Mouse (Mus musculus) heart, postnatal 14 days (tissue): ENCODE data around the gene Mecom. TPM values are rescaled to one million over a fixed set of nuclear protein-coding genes. Genes with fewer than 3 reads are reported as not detected.
A peak's percentile ranks its signal among the peaks of the same experiment; 100 is the strongest.

ENCODE experiments used
- DNase-seq, 2 experiments: peaks; one replicate each; pipeline ENCODE4 v3.0.0; 2021 to 2022
- intact Hi-C: fragments of 180-260 bp; cut with DNase I; formaldehyde crosslinking; loops from one replicate; pipeline ENCODE4 v1.15.1; 2025
- total RNA-seq, 2 experiments: library from RNA; stranded (reverse); gene quantifications; 2 replicates each; pipeline ENCODE4 v1.2.3; 2021

Gene Mecom
- total RNA-seq, 2 experiments from 2014 or later, result 21.8 to 28.1 TPM

DNA sequence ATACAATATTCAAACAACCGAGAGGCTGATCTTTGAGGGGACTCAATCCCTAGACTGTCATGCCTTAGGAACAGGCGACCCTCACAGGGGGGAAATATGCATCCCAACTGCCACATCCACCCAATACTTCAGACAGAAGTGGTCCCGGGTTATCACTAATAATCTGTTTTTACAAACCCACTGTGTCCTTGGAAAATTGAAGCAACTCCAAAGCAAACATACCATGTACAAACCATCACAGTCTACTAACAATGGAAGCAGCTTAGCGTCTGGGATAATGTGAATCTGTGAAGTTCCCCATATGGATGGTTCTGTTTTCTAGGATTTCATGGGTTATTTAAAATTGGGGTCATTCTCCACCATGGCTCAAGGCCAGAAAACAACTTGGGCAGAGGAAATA lies 155.1 kb downstream of the Mecom start:
- no peak for DNase-seq
- intact Hi-C loops, result no loop called here

DNA sequence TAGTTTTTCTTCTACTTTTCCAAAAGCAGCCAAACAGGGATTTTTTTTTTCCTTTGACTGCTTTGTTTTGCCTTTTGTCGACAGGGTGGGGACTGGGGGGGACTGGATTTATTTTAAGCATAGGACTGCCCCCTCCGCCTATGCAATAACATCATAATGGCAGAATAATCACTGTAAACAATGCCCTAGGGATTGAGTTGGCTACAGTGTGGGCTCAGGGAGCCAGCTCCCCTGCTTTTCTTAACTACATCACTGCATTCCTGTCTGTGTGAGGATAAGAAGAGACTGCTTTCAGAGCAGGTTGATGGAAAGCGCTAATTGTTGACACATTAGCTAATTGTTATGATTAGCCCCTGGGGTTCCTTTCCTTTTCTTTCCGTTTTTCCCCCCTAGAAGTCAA lies 155.6 kb downstream of the Mecom start:
- peak; percentile 19 to 36 for DNase-seq
- intact Hi-C loops, result no loop called here

DNA sequence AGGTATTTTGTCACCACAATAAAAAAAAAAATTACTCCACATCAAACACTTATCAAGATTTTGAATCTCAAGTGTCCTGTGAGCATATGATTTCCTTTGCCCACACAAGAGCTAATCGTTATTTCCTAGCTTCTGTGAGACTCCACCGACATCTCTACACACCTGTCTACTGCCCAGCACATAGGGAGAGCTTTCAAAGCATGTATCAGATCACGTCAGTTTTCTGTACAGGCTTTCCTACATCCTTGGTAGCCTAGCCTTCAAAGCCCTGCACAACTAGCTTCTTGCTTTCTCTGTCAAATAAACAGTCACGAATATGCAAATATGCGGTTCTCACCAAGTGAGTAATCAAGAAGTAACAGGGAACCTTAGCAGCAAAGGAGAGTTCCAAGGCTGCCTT lies 157.5 kb downstream of the Mecom start:
- intact Hi-C loops, result no loop called here
- DNase-seq, result no peak

DNA sequence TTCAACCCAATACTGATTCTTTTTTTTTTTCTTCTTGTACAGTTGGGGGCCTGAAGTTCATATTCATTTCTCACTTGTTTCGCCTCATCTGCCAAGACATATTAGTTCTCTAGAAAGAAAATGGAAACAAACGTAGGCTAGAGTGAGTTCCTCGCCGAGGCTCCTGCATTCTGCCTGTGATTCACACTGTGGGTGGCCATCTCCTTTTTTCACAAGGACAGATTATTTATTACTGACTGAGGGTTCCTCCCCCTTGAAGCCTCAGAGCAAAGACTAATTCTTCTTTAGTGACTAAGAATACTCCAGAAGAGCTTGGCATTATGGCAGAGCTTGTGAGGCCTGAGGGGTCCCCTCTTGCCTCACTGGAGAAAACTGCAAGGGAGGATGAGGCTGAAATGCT lies 167.5 kb downstream of the Mecom start:
- intact Hi-C loops, result no loop called here
- no peak for DNase-seq

DNA sequence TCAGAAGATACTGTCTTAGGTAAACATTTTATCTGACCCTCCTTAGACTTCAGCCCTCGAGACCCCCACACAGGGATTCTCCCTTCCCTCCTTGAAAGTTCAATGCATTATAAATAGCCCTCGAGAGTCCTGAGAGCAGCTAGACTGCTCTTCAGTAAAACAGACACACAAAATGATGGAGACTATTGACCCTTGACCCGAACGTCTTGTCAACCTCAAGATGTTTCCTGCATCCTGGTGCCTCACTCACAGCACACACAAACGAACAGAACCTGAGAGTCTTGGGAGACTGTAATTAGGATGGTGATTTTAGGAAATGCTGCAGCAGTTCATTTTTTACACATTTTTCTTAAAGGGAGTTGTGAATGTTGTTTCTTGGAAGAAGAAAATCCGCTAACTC lies 168.5 kb downstream of the Mecom start:
- intact Hi-C loops, result no loop called here
- no peak for DNase-seq

DNA sequence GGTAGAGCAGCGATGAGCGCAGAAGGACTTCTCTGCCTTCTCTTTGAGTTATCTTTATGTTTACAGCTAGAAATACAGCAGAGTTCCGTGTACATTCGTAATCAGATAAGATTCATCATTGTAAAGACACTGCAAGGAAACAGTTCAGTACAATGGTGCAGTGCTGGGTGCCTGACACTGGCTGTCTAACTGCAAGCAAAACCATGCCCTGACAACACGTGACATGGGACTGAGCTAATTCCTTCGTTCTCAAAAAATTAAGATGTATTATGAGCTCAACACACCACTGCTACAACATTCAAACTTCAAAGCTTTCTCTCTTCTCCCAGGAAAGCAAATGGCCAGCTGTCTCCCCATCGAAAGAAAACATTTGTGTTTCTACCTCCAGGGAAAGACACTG lies 176.3 kb downstream of the Mecom start:
- intact Hi-C loops, result no loop called here
- DNase-seq, result no peak

DNA sequence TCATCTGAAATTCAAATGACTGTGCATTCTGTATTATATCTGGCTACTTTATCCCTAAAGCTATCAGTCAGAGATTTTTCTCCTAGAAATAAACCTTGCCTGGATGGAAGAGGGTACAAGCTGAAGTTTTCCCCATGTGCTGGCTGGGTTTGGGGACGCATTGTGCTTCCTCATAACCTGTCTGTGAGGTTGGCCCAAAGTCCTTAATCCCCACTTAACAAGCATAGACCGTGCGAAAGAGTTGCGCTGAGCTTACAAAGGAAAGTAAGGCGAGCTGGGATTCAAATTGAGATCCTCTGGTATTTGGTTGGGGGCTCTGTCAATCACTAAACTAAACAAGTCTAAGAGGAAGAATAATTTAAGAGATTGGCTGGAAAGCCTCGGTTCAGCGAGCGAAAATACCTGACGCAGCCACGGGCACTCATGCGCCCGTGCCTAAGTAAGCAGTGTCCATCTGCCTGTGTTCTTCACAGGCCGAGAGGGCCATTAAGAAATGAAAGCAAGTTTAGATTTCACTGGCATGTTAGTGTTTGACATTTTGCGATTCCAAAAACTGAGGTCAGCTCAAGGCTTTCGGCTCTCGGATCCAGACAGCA lies 176.8 kb downstream of the Mecom start:
- intact Hi-C loops, result no loop called here
- DNase-seq, result no peak

DNA sequence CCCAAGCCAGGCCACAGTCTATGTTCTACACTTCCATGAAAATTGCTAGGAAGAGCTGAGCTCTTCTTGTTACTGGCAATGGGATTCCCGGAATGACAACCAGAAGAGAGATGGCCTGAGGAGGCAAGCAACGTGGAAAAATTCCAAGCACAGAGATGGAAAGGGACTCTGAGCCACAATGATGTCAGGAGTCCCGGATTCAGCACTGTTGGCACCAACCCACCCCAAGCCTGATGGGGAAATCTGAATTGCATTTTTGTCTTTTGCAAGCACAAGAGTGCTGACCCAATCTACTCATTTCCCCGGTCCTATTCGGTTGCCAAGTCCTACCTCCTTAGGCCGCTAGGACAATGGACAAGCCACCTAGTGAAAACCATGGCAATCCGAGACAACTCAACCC lies 181.2 kb downstream of the Mecom start:
- intact Hi-C loops, result loop anchor here (10.0 kb wide), 1 partner anchor 352 kb away; no protein-coding TSS in a partner anchor
- DNase-seq, result peak; percentile 18 to 20

DNA sequence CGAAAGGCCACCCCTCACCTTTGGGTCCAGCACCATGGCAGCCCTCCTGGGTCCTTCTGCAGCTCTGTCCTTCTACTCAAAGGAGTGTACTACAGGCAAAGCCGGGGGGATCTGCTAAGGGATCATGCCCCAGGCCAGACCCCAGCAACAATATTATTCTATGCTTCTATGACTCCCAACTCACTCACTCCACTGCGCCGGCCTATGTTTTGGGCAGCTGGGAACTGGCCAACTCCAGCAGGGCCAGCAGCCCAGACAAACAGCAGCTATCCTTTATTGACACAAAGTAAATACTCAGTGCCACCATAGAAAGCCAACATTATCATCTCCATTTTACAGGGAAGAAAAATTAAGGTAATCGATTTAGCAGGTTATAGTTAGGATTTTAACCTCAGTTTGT lies 186.6 kb downstream of the Mecom start:
- no peak for DNase-seq
- intact Hi-C loops, result loop anchor here (5.0 to 10.0 kb wide), 2 partner anchors 151 to 346 kb away; no protein-coding TSS in a partner anchor

DNA sequence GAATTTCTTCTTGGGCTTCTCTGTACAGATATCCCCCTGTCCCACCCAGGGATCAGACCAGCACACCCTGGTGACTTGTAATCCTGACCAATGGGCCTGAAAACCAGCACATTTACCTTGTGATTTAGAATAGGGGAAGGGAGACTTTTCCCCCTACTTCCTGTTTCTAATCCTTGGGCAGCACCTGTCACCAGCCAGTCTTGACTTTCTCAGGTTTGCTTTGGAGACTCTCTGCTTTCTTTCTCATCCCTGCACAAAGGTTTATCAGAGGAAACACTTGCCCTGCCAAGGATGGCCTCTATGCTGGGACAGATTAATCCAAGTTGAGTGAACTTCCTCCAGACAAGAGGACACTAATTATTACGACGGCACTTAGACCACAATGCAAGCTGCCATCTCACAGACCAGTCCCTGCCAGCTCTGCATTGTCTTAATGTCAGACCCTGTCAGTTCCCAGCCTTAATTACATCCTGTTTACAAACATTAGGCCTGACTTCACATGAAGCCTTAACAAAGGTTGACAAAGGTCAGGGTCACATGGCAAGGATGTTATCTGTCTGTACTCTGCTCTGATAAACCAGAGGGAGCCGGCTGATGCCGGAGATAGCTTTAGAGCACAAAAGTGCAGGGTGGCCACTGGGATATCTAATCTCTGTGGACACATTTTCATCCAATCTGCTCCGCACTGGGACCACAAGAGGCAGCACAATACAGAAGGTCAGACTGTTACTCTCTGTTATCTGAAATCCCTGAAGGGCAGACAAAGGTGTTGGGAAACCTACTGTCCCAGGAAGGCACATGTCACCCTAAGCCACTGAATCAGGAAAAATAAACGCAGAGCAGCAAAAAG lies 193.7 kb downstream of the Mecom start:
- intact Hi-C loops, result no loop called here
- DNase-seq, result no peak

DNA sequence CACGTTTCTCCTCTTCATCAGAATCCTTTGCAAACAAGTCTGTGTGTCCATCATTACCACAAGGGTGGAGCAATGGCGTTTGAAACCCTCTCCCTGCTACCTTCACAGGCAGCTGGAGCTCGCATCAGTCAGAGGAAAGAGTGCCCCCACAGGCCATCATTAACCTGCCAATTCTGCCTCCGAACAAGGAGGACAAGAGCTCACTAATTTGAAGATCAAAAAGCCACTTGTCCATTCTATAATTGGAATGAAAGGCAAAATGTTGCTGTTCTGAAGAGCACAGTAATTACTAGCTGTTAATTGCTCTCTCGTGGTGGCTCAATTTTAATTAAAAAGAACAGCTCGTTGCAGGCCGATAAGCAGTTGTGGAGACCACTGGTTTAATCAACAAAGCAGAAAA lies 198.5 kb downstream of the Mecom start:
- intact Hi-C loops, result no loop called here
- DNase-seq, result no peak

DNA sequence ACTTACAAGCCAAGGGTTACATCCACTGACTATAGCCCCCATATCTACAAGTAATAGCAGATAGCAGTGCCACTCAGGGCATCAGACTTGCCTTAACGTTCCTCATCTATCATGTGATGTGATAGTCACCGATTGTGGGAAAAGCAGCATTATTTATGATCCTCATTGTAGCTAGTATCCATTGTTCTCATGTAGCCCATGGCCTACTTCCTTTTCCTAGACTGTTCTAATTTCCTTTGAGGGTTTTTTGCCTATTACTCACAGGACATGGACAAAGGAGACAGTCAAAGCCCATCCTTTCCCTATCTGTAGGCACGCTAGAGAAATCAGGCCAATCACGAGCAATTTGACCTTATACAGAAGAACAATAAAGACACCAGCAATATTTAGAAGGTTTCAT lies 203.7 kb downstream of the Mecom start:
- DNase-seq, result no peak
- intact Hi-C loops, result no loop called here

DNA sequence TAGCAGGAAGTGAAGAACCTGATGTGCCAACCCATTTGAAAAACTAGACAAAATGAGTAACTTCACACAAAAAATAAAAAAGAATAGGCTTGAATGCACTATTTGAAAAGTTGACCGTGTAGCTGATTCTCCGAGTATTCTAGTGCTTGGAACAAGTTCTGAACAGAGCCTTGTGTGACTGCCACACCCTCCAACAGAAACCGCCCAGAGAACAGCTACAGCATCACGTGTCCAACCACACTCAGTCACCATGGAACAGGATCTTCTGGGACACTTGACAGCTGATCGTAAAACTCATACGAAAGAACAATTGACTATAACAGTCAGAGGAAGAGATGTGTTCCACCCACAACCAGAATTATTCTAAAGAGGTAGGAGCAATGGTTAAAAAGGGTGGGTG lies 215.5 kb downstream of the Mecom start:
- no peak for DNase-seq
- intact Hi-C loops, result no loop called here

DNA sequence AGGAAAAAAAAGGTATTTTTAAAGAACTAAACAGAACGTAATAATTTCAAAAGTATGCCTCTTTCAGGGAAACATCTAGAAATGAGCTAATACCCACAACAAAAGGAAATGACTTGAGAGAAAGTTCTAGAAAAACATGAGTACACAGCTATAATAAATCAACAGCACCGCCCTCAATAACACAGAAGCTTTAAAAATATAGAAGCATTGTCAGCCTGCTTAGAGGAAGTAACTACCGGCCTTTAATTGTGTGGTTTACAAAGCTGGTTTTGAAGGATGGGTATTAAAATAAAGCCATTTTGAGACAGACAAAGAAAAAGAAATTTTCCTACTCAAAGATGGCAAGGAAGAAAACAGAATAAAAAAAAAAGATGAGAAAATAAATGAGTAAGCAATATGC lies 217.3 kb downstream of the Mecom start:
- DNase-seq, result no peak
- intact Hi-C loops, result no loop called here

DNA sequence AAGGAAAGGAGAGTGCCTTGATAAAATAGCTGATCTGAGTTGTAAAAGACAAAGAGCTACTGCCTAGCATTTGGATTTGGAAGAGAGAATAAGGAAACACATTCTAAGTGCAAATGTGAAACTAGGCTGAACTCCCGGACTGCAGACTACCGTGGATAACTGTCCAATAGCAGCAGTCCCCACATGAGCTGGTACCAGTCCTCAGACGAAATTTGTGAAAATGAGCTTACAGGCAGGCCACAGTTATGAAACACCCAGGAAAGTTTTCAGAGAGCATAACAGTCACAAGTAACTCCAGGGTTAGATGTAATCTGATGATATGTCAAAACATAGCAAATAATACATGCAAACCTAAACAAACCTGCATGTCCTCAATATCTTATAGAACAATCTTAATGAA lies 217.8 kb downstream of the Mecom start:
- intact Hi-C loops, result no loop called here

DNA sequence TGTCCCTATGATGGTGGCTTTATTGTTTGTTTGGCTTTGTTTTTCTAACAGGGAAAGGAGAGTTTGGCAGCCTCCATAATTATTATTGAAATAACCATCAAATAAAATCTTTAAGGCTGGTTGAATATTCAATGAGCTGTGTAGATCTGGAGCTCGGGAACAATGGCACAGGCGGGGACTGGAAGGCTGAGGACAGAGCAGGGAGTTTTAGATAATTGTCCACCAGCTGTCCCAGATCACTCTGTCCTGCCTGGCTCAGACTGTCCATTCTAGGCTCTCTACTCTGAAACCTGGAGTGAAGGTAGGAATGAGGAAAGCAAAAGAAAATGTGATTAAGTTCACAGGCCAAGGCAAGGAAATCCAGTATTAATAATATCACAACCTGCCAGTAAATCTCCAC lies 232.9 kb downstream of the Mecom start:
- intact Hi-C loops, result no loop called here
- no peak for DNase-seq

More for the DNA sequence above, 217.8 kb downstream of the Mecom start:
- no peak for DNase-seq

DNA sequence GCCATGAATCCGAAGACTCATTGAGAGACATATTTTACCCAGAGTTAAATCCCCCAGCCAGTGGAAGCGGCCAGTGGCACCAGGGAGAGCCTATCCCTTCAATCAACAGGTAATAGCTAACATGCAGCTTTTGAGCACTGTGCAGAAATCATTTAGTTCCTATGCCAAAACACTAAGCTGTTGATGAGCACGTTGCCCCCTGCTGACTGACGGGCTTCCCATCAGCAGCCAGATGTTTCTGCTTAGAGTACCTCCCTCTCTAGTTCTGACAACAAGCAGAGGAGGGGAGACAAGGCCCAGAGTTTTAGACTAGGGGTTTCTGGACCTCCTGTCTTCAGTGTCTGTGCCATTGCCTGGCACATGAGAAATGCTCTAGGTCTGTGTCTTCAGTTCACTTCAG lies 239.7 kb downstream of the Mecom start:
- intact Hi-C loops, result no loop called here
- no peak for DNase-seq

DNA sequence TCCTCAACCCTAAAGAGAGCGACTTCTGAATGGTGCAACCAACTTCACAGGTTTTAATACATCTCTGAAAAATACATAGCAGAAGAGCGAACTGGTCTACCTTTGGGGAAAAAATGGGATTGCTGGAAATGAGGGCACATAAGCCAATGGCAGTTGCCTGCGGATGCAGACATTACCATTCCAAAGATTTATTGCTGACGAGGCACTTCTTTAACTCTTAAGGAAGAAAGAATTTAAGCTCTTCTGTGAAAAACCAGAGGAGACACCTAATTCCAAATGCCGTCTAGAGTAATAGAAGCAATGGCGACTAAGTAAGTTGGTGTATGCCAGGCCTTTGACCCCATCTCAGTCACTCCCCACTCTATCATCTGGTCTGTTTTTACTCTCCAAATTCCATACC lies 240.2 kb downstream of the Mecom start:
- DNase-seq, result no peak
- intact Hi-C loops, result no loop called here

DNA sequence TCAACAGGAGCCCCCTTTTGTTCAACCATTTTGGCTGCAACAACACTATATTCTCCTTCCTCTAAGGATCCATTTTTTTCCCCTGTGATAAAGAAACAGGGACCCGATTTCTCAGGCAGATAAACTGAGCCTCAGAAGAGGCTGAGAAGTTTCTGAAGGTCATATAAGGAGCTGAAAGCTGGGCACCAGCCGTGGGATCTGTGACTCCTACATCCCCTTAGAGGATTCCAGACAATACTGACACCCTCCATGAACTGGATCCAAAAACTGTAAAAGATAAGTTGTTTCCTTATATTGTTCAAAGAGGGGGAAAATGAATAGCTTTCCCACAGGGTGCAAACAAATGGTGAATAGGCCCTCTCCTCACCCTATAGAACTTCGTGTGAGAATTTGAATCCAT lies 241.7 kb downstream of the Mecom start:
- intact Hi-C loops, result no loop called here
- DNase-seq, result no peak

DNA sequence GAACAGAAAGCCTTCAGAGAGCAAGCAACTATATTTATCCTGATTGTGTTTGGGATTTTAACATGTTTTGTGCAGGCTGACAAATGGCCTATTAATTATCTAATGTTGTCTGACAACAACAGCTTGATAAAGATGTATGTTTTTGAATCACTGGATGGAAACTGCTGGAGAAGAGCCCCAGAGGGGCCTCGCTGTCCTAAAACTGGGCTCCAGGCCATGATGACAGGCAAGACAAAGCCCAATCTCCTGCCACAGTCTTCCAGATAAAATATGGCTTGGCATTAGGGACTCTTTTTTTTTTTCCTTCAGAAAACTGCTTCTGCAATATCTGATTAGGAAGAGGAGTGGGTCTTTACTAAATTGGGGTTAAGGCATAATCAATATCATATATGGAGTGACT lies 248.3 kb downstream of the Mecom start:
- DNase-seq, result no peak
- intact Hi-C loops, result no loop called here

DNA sequence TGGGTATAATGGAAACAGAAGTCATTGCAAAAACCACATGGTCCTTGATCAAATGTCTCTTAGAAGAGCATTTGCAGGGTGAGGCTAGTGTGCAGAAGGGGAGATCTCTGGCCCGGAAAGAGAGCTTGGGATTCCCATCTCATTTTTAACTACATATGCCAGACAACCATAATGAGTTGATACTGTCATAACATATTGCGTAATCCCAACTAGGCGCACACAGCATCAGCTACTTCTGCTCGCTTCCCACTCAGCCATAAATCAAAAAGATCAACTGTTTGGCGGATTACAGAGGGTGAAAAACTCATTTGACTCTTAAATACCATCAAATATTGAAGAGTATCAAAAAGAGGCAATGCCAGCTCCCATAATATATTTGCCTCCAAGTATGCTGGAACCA lies 253.4 kb downstream of the Mecom start:
- no peak for DNase-seq
- intact Hi-C loops, result no loop called here

DNA sequence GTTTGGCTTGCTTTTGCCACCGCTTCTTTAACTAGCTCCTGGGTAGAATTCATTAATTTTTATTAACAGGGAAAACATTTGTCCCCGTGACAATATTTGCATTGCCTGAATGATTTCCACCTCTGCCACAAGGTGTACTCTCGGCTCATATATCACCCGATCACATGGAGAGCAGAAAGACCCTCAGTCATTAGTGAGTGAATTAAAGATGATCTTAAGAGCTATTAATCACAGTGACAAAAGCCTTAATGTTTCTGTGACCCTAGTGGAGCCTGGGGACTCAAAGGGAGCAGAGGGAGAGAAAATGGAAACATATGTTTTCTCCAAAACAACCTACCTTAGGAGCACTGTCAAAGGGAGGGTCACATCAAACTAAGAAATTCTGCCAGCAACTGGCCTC lies 261.3 kb downstream of the Mecom start:
- intact Hi-C loops, result no loop called here
- DNase-seq, result no peak
